Mouse (Mus musculus) ES-CJ7 (cell line): ENCODE data around the gene Bpifa6.

Source experiments
- DNase-seq: peaks from one replicate; pipeline ENCODE4 v3.0.0; 2011; ENCODE audit warnings: low read depth, low spot score

Bpifa6 gene

DNA sequence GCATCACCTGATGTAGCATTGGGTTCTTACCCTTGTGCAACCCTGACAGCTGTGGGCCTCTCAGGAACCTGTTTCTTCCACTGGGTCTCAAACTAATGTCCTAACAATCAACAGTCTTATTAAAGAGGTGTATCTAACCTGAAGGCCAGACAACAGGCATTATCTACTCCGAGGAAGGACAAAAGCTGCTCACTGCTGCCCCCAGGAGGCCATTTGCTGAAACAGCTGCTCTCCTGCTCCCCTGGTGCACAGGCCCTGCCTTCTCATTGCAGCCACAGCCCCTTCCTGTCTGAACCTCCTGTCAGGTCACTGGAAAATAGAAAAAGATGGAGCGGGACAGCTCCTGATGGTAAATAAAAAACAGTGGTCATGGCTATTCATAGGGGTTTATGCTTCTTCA, 64.2 kb downstream of the Bpifa6 start:
- peak; percentile 66 for DNase-seq

DNA sequence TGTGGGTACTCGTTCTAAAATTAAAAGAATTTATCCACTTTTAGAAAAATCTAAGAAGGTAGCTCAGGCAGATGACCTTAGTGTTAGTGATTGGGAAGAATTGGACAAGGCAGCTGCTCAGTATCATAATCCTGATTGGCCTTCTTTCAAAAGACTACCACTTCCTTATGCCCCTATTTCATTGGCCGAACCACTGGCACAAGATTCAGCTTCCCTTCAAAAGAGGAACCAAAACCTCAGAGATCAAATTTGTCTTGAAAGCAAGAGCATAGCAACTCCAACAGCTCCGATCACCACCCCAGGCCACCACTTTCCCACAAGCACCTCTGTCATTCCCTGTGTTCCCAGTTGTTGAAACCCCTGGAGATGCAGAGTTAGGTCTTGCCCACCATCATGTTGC, 70.0 kb downstream of the Bpifa6 start:
- DNase-seq: no peak
